Mouse (Mus musculus): ENCODE results near the gene Rnf157. TPM values are rescaled to one million over a fixed set of nuclear protein-coding genes. Genes with fewer than 3 reads are reported as not detected.

Gene Rnf157
- polyA plus RNA-seq, 1 experiment from 2014 or later: 18.1 TPM

DNA sequence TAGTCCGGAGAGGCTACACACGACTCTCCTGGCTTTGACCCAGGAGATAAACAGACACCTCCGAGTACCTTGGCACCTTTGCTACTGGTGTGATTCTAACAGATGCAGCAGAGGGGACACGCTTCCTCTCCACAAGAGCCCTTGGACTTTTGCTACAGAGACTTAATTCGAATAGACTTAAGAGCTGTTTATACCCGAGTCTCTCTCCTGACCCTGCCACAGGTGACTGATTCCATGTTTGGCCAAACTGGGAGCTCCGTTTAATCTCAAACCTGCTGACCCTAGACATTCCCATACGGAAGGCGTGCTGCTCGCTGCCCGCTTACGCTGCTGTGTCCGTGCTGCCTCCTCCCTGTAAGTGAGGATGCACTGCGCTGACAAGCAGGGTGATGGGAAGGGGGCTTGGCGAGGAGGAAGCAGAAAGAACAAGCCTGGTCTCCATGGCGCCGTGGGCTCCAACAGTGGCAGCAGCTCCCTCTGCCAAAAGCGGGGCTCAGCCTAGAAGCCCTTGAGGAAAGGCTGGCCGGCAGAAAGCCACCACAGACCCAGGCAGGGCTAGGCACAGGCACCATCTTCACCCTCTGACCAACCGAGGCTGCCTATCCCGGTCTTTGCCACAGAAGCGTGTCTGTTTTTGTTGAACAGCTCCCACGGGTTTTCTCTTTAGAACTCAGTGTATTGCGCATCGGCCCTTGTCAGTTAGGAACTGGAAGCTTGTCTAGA, 70.6 kb downstream of the Rnf157 start:
- no peaks in the 10 kb centered on the region for H3K9me3 ChIP-seq (ENCODE audit: control insufficient read depth, low read length)
- 76% methylated on average over 25 of the region's 25 CpGs for WGBS
- H3K36me3 ChIP-seq (ENCODE audit: control insufficient read depth, insufficient read depth, low read length): no peaks in the 10 kb centered on the region
- H3K27ac ChIP-seq (ENCODE audit: low read depth, low read length): no peak overlapping the region
- H3K4me2 ChIP-seq: no peak overlapping the region
- ATAC-seq (ENCODE audit: low FRiP score) (no peak), DNase-seq (ENCODE audit: low spot score, missing footprints) (no peak)
- H3K4me3 ChIP-seq (ENCODE audit: low read depth, low read length): no peak overlapping the region
- H3K27me3 ChIP-seq (ENCODE audit: control insufficient read depth, insufficient read depth, low read length): no peaks in the 10 kb centered on the region
- H3K4me1 ChIP-seq (ENCODE audit: control insufficient read depth, insufficient read depth, low read length): peaks cover 5% of the 10 kb centered on the region; the same call in 1 of the 2 replicates
- H3K9ac ChIP-seq (ENCODE audit: low read length): no peak overlapping the region

DNA sequence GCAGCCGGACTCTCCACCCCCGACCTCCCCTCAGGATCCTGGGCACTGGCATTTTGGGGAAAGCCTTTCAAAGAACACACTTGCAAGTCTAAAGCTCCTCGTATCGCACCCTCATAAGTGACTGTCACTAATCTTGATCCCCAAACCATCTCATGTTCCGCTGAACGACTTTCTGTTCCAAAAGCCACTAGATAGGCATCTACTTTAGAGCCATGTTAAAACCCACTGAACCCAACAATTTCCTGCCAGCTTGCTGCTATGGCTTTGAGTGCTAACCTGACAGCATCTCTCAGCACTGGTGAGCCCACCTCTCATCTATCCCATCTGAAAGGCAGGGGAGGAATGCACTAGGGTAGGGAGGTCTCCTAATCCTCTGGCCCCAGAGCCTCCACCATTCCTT, 75.3 kb downstream of the Rnf157 start:
- Histone ChIP-seq H3K4me3 (ENCODE audit: low read depth, low read length) (no peak overlapping the region), H3K4me1 (ENCODE audit: control insufficient read depth, insufficient read depth, low read length) (peaks cover 34% of the 10 kb centered on the region), H3K9ac (ENCODE audit: low read length) (no peak overlapping the region), H3K4me2 (no peak overlapping the region), H3K9me3 (ENCODE audit: control insufficient read depth, low read length) (no peaks in the 10 kb centered on the region), H3K27ac (ENCODE audit: low read depth, low read length) (no peak overlapping the region), H3K36me3 (ENCODE audit: control insufficient read depth, insufficient read depth, low read length) (no peaks in the 10 kb centered on the region), H3K27me3 (ENCODE audit: control insufficient read depth, insufficient read depth, low read length) (peaks cover 19% of the 10 kb centered on the region)
- 77% methylated on average over 6 of the region's 6 CpGs for WGBS
- no peak for DNase-seq (ENCODE audit: low spot score, missing footprints)
- no peak for ATAC-seq (ENCODE audit: low FRiP score)

GRCm38 (mm10) chr11:116337000-116337399, 75.8 kb downstream of the Rnf157 start:
- ATAC-seq (ENCODE audit: low FRiP score) (no peak), DNase-seq (ENCODE audit: low spot score, missing footprints) (no peak)
- 66% methylated on average over 12 of the region's 12 CpGs for WGBS
- no peaks in the 10 kb centered on the region for H3K36me3 ChIP-seq (ENCODE audit: control insufficient read depth, insufficient read depth, low read length)
- no peak overlapping the region for H3K9ac ChIP-seq (ENCODE audit: low read length)
- H3K4me3 ChIP-seq (ENCODE audit: low read depth, low read length): no peak overlapping the region
- no peak overlapping the region; the same call in 1 of the 2 replicates for H3K4me2 ChIP-seq
- H3K27ac ChIP-seq (ENCODE audit: low read depth, low read length): no peak overlapping the region
- no peaks in the 10 kb centered on the region for H3K9me3 ChIP-seq (ENCODE audit: control insufficient read depth, low read length)
- peaks cover 39% of the 10 kb centered on the region for H3K4me1 ChIP-seq (ENCODE audit: control insufficient read depth, insufficient read depth, low read length)
- peaks cover 19% of the 10 kb centered on the region for H3K27me3 ChIP-seq (ENCODE audit: control insufficient read depth, insufficient read depth, low read length)

- Histone ChIP-seq H3K9ac (ENCODE audit: low read length) (peak overlapping the region; percentile 60), H3K4me1 (ENCODE audit: control insufficient read depth, insufficient read depth, low read length) (peaks cover 45% of the 10 kb centered on the region)
Measured at GRCm38 (mm10) chr11:116336393-116336792, 76.4 kb downstream of the Rnf157 start.

DNA sequence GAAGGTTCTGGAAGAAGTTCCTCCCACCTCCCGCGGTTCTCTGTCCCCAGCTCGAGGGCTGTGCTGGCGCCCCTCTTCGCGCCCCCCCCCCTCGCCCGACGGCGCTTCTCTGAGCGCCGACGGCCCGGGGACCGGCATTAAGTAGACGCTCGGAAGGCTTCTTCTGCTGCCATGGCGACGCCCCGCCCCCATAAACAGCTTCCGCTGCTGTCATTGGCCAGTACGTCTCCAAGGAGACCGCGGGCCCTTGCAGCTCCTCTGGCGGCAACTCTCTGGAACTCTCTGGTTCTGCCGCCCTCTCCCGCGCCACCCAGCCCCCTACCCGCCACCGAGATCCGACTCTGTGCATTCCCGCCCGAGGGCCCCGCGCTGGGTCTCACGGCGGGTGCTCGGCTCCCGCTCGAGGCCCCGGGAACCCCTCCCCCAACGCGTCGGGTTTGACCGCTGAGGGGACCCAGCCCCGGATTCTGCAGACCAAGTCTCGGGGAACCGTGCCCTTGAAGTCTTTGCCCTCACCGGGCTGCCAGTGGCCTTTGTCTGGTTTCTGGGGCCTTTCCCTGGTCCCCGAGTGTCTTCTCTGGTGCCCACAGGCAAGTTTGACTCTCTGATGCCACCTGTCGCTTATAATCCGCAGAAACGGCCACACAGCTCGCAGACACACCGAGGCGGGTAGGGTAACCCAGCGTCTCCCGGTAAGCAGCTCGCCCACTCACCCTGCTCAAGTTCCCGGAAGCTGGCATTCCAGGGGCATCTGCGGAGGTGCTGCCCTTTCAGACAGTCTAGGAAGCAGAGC, 77.4 kb downstream of the Rnf157 start, which contains the start of gene Foxj1:
TSS of gene Foxj1 (minus strand) at position 156 of the 793 bp plus-strand sequence.
- Histone ChIP-seq H3K4me3 (ENCODE audit: low read depth, low read length) (peak within 1 kb of the TSS; percentile 38), H3K36me3 (ENCODE audit: control insufficient read depth, insufficient read depth, low read length) (no peaks in the 10 kb centered on the region), H3K9me3 (ENCODE audit: control insufficient read depth, low read length) (no peaks in the 10 kb centered on the region), H3K4me1 (ENCODE audit: control insufficient read depth, insufficient read depth, low read length) (peaks cover 45% of the 10 kb centered on the region), H3K9ac (ENCODE audit: low read length) (peak within 1 kb of the TSS; percentile 60), H3K27ac (ENCODE audit: low read depth, low read length) (no peak within 1 kb of the TSS; the same call in 1 of the 2 replicates), H3K27me3 (ENCODE audit: control insufficient read depth, insufficient read depth, low read length) (peaks cover 19% of the 10 kb centered on the region), H3K4me2 (peak within 1 kb of the TSS; percentile 73)
- ATAC-seq (ENCODE audit: low FRiP score) (peak; percentile 87), DNase-seq (ENCODE audit: low spot score, missing footprints) (peak; percentile 100)
- WGBS: under 1% methylated on average over 48 of the region's 61 CpGs

More at GRCm38 (mm10) chr11:116336393-116336792, 76.4 kb downstream of the Rnf157 start:
- no peaks in the 10 kb centered on the region for H3K36me3 ChIP-seq (ENCODE audit: control insufficient read depth, insufficient read depth, low read length)
- WGBS: 81% methylated on average over 4 of the region's 4 CpGs
- H3K9me3 ChIP-seq (ENCODE audit: control insufficient read depth, low read length): no peaks in the 10 kb centered on the region
- DNase-seq (ENCODE audit: low spot score, missing footprints) (no peak), ATAC-seq (ENCODE audit: low FRiP score) (no peak)
- no peak overlapping the region for H3K27ac ChIP-seq (ENCODE audit: low read depth, low read length)
- H3K27me3 ChIP-seq (ENCODE audit: control insufficient read depth, insufficient read depth, low read length): peaks cover 19% of the 10 kb centered on the region
- peak overlapping the region; percentile 38 for H3K4me3 ChIP-seq (ENCODE audit: low read depth, low read length)
- H3K4me2 ChIP-seq: peak overlapping the region; percentile 73

DNA sequence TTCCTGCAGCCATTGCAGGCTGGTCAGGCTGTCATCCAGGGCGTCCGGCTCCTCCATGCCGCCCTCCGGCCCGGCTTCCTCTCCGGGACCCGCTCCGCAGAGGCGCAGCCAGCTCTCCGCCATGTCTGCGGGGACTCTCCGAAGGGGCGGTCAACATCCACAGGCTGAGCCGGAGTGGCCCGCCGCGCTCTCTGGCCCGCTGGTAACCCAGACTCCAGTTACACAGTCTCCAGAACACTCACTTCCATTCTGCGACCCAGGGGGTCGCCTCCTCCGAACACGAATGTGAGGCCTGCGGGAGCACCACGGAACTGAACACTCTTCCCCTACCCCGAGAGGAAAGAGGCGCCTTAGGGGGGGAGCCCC, 78.4 kb downstream of the Rnf157 start:
- H3K4me3 ChIP-seq (ENCODE audit: low read depth, low read length): peak overlapping the region; percentile 38
- ATAC-seq (ENCODE audit: low FRiP score) (no peak), DNase-seq (ENCODE audit: low spot score, missing footprints) (peak; percentile 90)
- WGBS: 8% methylated on average over 26 of the region's 26 CpGs
- no peaks in the 10 kb centered on the region for H3K36me3 ChIP-seq (ENCODE audit: control insufficient read depth, insufficient read depth, low read length)
- no peak overlapping the region for H3K27ac ChIP-seq (ENCODE audit: low read depth, low read length)
- peaks cover 55% of the 10 kb centered on the region for H3K4me1 ChIP-seq (ENCODE audit: control insufficient read depth, insufficient read depth, low read length)
- no peaks in the 10 kb centered on the region for H3K9me3 ChIP-seq (ENCODE audit: control insufficient read depth, low read length)
- H3K9ac ChIP-seq (ENCODE audit: low read length): peak overlapping the region; percentile 43
- H3K4me2 ChIP-seq: peak overlapping the region; percentile 73
- H3K27me3 ChIP-seq (ENCODE audit: control insufficient read depth, insufficient read depth, low read length): peaks cover 19% of the 10 kb centered on the region

DNA sequence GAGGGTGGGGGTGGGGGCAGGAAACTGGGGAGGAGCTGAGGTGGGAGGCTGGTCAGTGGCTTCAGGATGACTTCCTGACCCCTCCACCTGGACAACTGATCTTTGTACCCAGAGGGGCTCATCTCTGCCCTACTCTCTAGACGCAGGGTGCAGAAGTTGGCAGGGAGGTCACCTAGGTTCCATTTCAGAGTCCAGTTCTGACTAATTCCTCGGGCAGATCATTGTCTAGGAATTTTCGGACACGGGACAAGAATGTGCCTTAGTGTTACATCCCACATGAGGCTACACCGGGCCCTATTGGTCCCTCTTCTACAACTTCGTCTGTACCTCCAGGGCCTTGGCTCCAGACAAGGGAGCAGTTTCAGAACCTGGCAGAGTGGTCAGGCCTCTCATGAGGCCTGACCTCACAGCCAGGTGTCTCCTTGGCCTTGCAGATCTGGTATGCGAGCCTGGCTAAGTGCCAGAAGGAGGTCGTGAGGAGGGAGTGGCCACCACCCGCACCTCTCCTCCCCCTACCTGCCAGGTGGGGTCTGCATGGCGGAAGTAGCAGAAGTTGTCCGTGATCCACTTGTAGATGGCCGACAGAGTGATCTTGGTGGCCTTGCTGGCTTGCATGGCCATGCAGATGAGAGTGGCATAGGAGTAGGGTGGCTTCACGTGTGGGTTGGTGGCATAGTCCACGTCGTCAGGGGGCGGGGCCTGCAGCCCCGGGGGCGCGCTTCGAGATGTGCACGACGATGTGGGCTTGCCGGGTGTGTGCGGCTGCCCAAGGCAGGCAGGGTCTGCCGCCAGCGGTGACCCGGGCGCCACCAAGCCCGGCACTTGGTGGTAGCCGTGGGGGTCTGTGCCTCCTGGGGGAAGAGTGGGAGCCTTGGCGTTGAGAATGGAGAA, 79.1 kb downstream of the Rnf157 start:
- ATAC-seq (ENCODE audit: low FRiP score) (no peak), DNase-seq (ENCODE audit: low spot score, missing footprints) (no peak)
- WGBS: 24% methylated on average over 31 of the region's 31 CpGs
- Histone ChIP-seq H3K9ac (ENCODE audit: low read length) (peak overlapping the region; percentile 43), H3K36me3 (ENCODE audit: control insufficient read depth, insufficient read depth, low read length) (no peaks in the 10 kb centered on the region), H3K4me3 (ENCODE audit: low read depth, low read length) (peak overlapping the region; percentile 38), H3K4me2 (peak overlapping the region; percentile 73), H3K9me3 (ENCODE audit: control insufficient read depth, low read length) (no peaks in the 10 kb centered on the region), H3K4me1 (ENCODE audit: control insufficient read depth, insufficient read depth, low read length) (peaks cover 61% of the 10 kb centered on the region), H3K27ac (ENCODE audit: low read depth, low read length) (no peak overlapping the region), H3K27me3 (ENCODE audit: control insufficient read depth, insufficient read depth, low read length) (peaks cover 19% of the 10 kb centered on the region)

- 68% methylated on average over 3 of the region's 3 CpGs for WGBS
- H3K9ac ChIP-seq (ENCODE audit: low read length): no peak overlapping the region; the same call in 1 of the 2 replicates
- no peaks in the 10 kb centered on the region for H3K36me3 ChIP-seq (ENCODE audit: control insufficient read depth, insufficient read depth, low read length)
- H3K27ac ChIP-seq (ENCODE audit: low read depth, low read length): peak overlapping the region; percentile 54
- peaks cover 61% of the 10 kb centered on the region for H3K4me1 ChIP-seq (ENCODE audit: control insufficient read depth, insufficient read depth, low read length)
- ATAC-seq (ENCODE audit: low FRiP score) (no peak), DNase-seq (ENCODE audit: low spot score, missing footprints) (no peak)
- H3K4me3 ChIP-seq (ENCODE audit: low read depth, low read length): no peak overlapping the region
- H3K27me3 ChIP-seq (ENCODE audit: control insufficient read depth, insufficient read depth, low read length): peaks cover 19% of the 10 kb centered on the region
- H3K9me3 ChIP-seq (ENCODE audit: control insufficient read depth, low read length): no peaks in the 10 kb centered on the region
- peak overlapping the region; percentile 73; the same call in 1 of the 2 replicates for H3K4me2 ChIP-seq
Measured at GRCm38 (mm10) chr11:116332983-116333270, 79.9 kb downstream of the Rnf157 start.
